Mouse (Mus musculus) kidney, postnatal 0 days (tissue): ENCODE data around the gene Prss23. TPM values are rescaled to one million over a fixed set of nuclear protein-coding genes. Genes with fewer than 3 reads are reported as not detected.
A peak's percentile ranks its signal among the peaks of the same experiment; 100 is the strongest.

ENCODE experiments used
- ATAC-seq: fragments of 200-750 bp; cut with Nextera tagmentation; replicated peaks from 2 replicates; pipeline ENCODE4 v1.8.0; 2017; ENCODE audit warnings: low read depth, moderate number of reproducible peaks, moderate TSS enrichment, moderate library complexity; ENCODE audit not compliant: low FRiP score
- DNase-seq: peaks from one replicate; pipeline ENCODE4 v3.0.0-alpha.2; 2016; ENCODE audit warnings: low spot score
- H3K27ac ChIP-seq: fragments of 300-500 bp; sonication (generic); 2 replicates; pipeline ENCODE4 v1.5.1; 2014; ENCODE audit warnings: mild to moderate bottlenecking
- H3K27me3 ChIP-seq: fragments of 300-500 bp; sonication (generic); 2 replicates; pipeline ENCODE4 v1.6.1; 2014; ENCODE audit warnings: low read length, mixed read lengths; ENCODE audit not compliant: insufficient read depth
- H3K36me3 ChIP-seq: fragments of 300-500 bp; sonication (generic); 2 replicates; pipeline ENCODE4 v1.6.1; 2014; ENCODE audit warnings: low read length, mixed read lengths; ENCODE audit not compliant: insufficient read depth
- H3K4me1 ChIP-seq: fragments of 300-500 bp; sonication (generic); replicated peaks from 2 replicates; pipeline ENCODE4 v1.6.1; 2014; ENCODE audit warnings: antibody characterized with exemption, low read length, mixed read lengths; ENCODE audit not compliant: insufficient read depth
- H3K4me2 ChIP-seq: fragments of 300-500 bp; sonication (generic); 2 replicates; pipeline ENCODE4 v1.6.1; 2014; ENCODE audit warnings: mild to moderate bottlenecking, low read length, moderate library complexity, mixed read lengths
- H3K4me3 ChIP-seq: fragments of 300-500 bp; sonication (generic); replicated peaks from 2 replicates; pipeline ENCODE4 v1.5.1; 2014; ENCODE audit warnings: low read depth, low read length
- H3K9ac ChIP-seq: fragments of 300-500 bp; sonication (generic); 2 replicates; pipeline ENCODE4 v1.6.1; 2014; ENCODE audit warnings: low read depth, low read length
- H3K9me3 ChIP-seq: fragments of 300-500 bp; sonication (generic); replicated peaks from 2 replicates; pipeline ENCODE4 v1.6.1; 2016; ENCODE audit warnings: low read length, inconsistent platforms, mixed read lengths
- CTCF ChIP-seq: IDR thresholded peaks from 2 replicates; pipeline ENCODE4 v1.5.1; 2016; ENCODE audit warnings: antibody characterized with exemption, low read depth, mild to moderate bottlenecking, moderate library complexity
- WGBS: fragments of 180-500 bp; shearing (Covaris S2); extraction: QIAGEN DNeasy Blood & Tissue Kit; methylation state at CpG from one replicate; pipeline ENCODE4 v1.1.7; 2014; 5-methylcytosine and 5-hydroxymethylcytosine counted together
- polyA plus RNA-seq: library from polyadenylated mRNA; unstranded; fragments of >200 nt; fragmentation: Nextera tagmentation; extraction: Ambion mirVana; gene quantifications from 2 replicates; pipeline ENCODE4 v1.2.1, GENCODE M21; 2015

The Prss23 gene
- polyA plus RNA-seq, 1 experiment from 2014 or later, result 114 TPM

DNA sequence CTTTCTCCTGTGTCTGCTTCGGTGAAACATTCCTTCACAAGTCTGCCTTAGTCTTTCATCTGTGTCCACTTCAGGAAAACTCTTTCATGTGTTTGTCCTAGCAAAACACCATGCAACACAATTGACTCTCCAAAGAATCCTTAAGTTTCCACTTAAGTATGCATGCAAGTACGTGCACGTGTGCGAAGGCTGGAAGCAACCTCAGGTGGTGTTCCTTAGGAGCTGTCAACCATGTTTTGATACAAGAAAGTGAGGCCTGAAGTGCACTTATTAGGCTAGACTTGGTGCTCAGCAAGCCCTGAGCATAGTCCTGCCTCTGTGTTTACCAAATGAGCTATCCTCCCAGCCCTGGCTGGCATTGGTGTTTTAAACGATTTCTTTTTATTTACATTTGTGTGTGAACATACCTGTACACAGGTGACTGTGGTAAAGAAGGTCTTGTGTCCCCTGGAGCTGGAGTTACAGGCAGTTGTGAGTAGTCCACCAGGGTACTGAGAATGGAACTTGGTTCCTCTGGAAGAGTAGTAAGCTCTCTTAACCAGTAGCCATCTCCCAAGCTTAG is 64.3 kb downstream of the Prss23 start:
- H3K4me3 ChIP-seq, result no peak overlapping the region
- H3K9me3 ChIP-seq, result no peaks in the 10 kb centered on the region
- no peak overlapping the region for H3K27ac ChIP-seq
- WGBS, result 93% methylated on average over 5 of the region's 5 CpGs
- no peak for TF ChIP-seq CTCF
- DNase-seq (no peak), ATAC-seq (no peak)
- no peaks in the 10 kb centered on the region for H3K36me3 ChIP-seq
- no peak overlapping the region for H3K9ac ChIP-seq
- H3K27me3 ChIP-seq, result no peaks in the 10 kb centered on the region
- H3K4me2 ChIP-seq, result no peak overlapping the region
- no peaks in the 10 kb centered on the region for H3K4me1 ChIP-seq

DNA sequence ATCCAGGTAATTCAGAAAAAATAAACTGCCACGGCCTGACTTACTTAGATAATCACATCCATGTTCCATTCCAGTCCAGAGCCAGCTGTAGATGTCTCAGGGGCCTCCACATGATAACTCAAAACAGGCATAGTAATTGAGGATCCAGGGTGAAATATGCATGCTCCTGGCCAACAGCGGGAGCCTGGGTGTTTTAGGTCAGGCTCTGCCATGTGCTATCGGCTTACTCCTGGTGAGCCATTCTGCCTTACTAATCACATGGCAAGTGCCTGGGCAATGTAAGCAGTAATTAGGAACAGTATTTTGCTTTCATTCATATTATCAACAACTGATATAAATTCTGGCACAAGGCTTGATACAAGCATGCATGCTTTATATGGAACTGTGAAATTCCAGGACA is 65.6 kb downstream of the Prss23 start:
- TF ChIP-seq CTCF, result no peak
- Histone ChIP-seq H3K27ac (no peak overlapping the region), H3K4me2 (no peak overlapping the region), H3K9ac (no peak overlapping the region), H3K4me3 (no peak overlapping the region), H3K9me3 (no peaks in the 10 kb centered on the region), H3K4me1 (no peaks in the 10 kb centered on the region), H3K27me3 (no peaks in the 10 kb centered on the region), H3K36me3 (no peaks in the 10 kb centered on the region)
- ATAC-seq (no peak), DNase-seq (peak; percentile 37)
- 58% methylated on average over 3 of the region's 3 CpGs for WGBS

- ATAC-seq, result no peak
- no peaks in the 10 kb centered on the region for H3K36me3 ChIP-seq
- no peak overlapping the region for H3K4me2 ChIP-seq
- H3K27me3 ChIP-seq, result no peaks in the 10 kb centered on the region
- no peak overlapping the region for H3K4me3 ChIP-seq
- H3K4me1 ChIP-seq, result no peaks in the 10 kb centered on the region
- H3K9ac ChIP-seq, result no peak overlapping the region
- no peak for TF ChIP-seq CTCF
- no peak for DNase-seq
- H3K9me3 ChIP-seq, result no peaks in the 10 kb centered on the region
- no peak overlapping the region for H3K27ac ChIP-seq
Measured at GRCm38 (mm10) chr7:89460911-89461310, 66.1 kb downstream of the Prss23 start.

DNA sequence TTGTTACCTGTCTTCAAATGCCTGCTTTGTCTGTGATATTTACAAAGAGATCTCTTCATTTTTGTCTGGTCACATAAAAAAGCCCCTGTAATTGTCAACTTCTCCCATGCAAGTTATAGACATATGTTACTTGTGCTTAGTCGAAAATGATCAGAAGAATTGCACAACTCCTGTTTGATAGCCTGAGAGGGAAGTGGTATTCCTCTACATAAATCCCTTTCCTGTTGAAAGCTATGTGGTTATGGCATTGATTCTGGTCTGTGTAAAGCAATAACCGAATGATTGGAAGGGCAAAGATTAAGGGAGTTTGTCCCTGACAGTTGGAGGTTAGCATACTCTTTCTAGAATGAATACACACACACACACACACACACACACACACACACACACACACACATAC is 67.3 kb downstream of the Prss23 start:
- Histone ChIP-seq H3K36me3 (no peaks in the 10 kb centered on the region), H3K4me1 (no peaks in the 10 kb centered on the region), H3K9me3 (no peaks in the 10 kb centered on the region), H3K9ac (no peak overlapping the region), H3K4me2 (no peak overlapping the region), H3K27me3 (no peaks in the 10 kb centered on the region), H3K27ac (no peak overlapping the region), H3K4me3 (no peak overlapping the region)
- 74% methylated on average over 2 of the region's 2 CpGs for WGBS
- no peak for TF ChIP-seq CTCF
- ATAC-seq (no peak), DNase-seq (no peak)

Other genes with a start within 250 kb of the Prss23 start
- gene Tmem135, start 123.0 kb downstream of the Prss23 start, polyA plus RNA-seq, result 41.6 and 45.5 TPM in 2 replicates
- 29.6 and 30.9 TPM in 2 replicates for gene Fzd4, start 122.8 kb downstream of the Prss23 start, polyA plus RNA-seq
- gene Me3, start 105.2 kb upstream of the Prss23 start, polyA plus RNA-seq, result 39.5 and 41.1 TPM in 2 replicates